Mouse (Mus musculus): ENCODE data around the gene Plin4. TPM values are rescaled to one million over a fixed set of nuclear protein-coding genes. Genes with fewer than 3 reads are reported as not detected.
"Not testable (repeated sequence)": the region's sequence is repeated elsewhere in the genome, so short reads cannot be mapped to it uniquely, and the experiment has no call there.

The Plin4 gene
- total and polyA plus RNA-seq, 3 experiments = 0.05 TPM; not detected in 2

- Histone ChIP-seq H3K4me1 (ENCODE audit: insufficient read depth, low read depth, low read length) (peaks cover 3% of the 10 kb centered on the region; the same call in 1 of the 2 replicates), H3K9me3 (replicated peaks) (no peaks in the 10 kb centered on the region), H3K27me3 (ENCODE audit: insufficient read depth, low read length) (no peaks in the 10 kb centered on the region), H3K36me3 (replicated peaks) (peaks cover 63% of the 10 kb centered on the region), H3K4me3 (ENCODE audit: low read depth, low read length) (no peak overlapping the region)
- no peak for ATAC-seq (ENCODE audit: extremely low read depth, insufficient number of reproducible peaks, low FRiP score, poor library complexity, severe bottlenecking)
- TF ChIP-seq GATA1 (IDR thresholded peaks at IDR 0.05; ENCODE audit: borderline replicate concordance, low read length) (no peak), POLR2AphosphoS5 (IDR thresholded peaks at IDR 0.05; ENCODE audit: insufficient replicate concordance, low read depth, low read length) (no peak), GATA2 (IDR thresholded peaks at IDR 0.05; ENCODE audit: borderline replicate concordance, low read depth, low read length) (no peak), TAL1 (conservative IDR thresholded peaks at IDR 0.05; ENCODE audit: low read depth, low read length) (no peak), CTCF (IDR thresholded peaks at IDR 0.05; ENCODE audit: low read depth, low read length) (no peak)
- DNase-seq (ENCODE audit: low spot score) = no peak
Measured at GRCm38 (mm10) chr17:56106981-56107380, 2.6 kb downstream of the Plin4 start.

GRCm38 (mm10) chr17:56106436-56106835 lies 3.2 kb downstream of the Plin4 start:
- not testable (repeated sequence) for H3K9me3 ChIP-seq (replicated peaks); H3K27me3 ChIP-seq (ENCODE audit: insufficient read depth, low read length); H3K4me3 ChIP-seq (ENCODE audit: low read depth, low read length); DNase-seq (ENCODE audit: low spot score); ATAC-seq (ENCODE audit: extremely low read depth, insufficient number of reproducible peaks, low FRiP score, poor library complexity, severe bottlenecking); H3K4me1 ChIP-seq (ENCODE audit: insufficient read depth, low read depth, low read length)
- H3K36me3 ChIP-seq (replicated peaks) = peaks cover 65% of the 10 kb centered on the region

GRCm38 (mm10) chr17:56104821-56105220 lies 4.8 kb downstream of the Plin4 start:
- ATAC-seq (ENCODE audit: extremely low read depth, insufficient number of reproducible peaks, low FRiP score, poor library complexity, severe bottlenecking); H3K4me1 ChIP-seq (ENCODE audit: insufficient read depth, low read depth, low read length); H3K27me3 ChIP-seq (ENCODE audit: insufficient read depth, low read length); DNase-seq (ENCODE audit: low spot score); H3K4me3 ChIP-seq (ENCODE audit: low read depth, low read length); H3K9me3 ChIP-seq (replicated peaks): not testable (repeated sequence)
- peaks cover 74% of the 10 kb centered on the region for H3K36me3 ChIP-seq (replicated peaks)

GRCm38 (mm10) chr17:56103465-56104285 lies 5.9 kb downstream of the Plin4 start:
- Histone ChIP-seq H3K4me1 (ENCODE audit: insufficient read depth, low read depth, low read length) (peaks cover 2% of the 10 kb centered on the region; the same call in 1 of the 2 replicates), H3K4me3 (ENCODE audit: low read depth, low read length) (no peak overlapping the region), H3K36me3 (replicated peaks) (peaks cover 74% of the 10 kb centered on the region), H3K27me3 (ENCODE audit: insufficient read depth, low read length) (no peaks in the 10 kb centered on the region), H3K9me3 (replicated peaks) (no peaks in the 10 kb centered on the region)
- ATAC-seq (ENCODE audit: extremely low read depth, insufficient number of reproducible peaks, low FRiP score, poor library complexity, severe bottlenecking) (no peak), DNase-seq (ENCODE audit: low spot score) (no peak)
- TF ChIP-seq GATA2 (IDR thresholded peaks at IDR 0.05; ENCODE audit: borderline replicate concordance, low read depth, low read length) = no peak
- no peak for TF ChIP-seq CTCF (IDR thresholded peaks at IDR 0.05; ENCODE audit: low read depth, low read length)
- TF ChIP-seq TAL1 (conservative IDR thresholded peaks at IDR 0.05; ENCODE audit: low read depth, low read length) = no peak
- no peak for TF ChIP-seq GATA1 (IDR thresholded peaks at IDR 0.05; ENCODE audit: borderline replicate concordance, low read length)

- no peaks in the 10 kb centered on the region for H3K27me3 ChIP-seq (ENCODE audit: insufficient read depth, low read length)
- no peaks in the 10 kb centered on the region for H3K9me3 ChIP-seq (replicated peaks)
- no peak for TF ChIP-seq POLR2AphosphoS5 (IDR thresholded peaks at IDR 0.05; ENCODE audit: insufficient replicate concordance, low read depth, low read length)
- TF ChIP-seq GATA2 (IDR thresholded peaks at IDR 0.05; ENCODE audit: borderline replicate concordance, low read depth, low read length) = no peak
- TF ChIP-seq CTCF (IDR thresholded peaks at IDR 0.05; ENCODE audit: low read depth, low read length) = no peak
- TF ChIP-seq GATA1 (IDR thresholded peaks at IDR 0.05; ENCODE audit: borderline replicate concordance, low read length) = no peak
- TF ChIP-seq TAL1 (conservative IDR thresholded peaks at IDR 0.05; ENCODE audit: low read depth, low read length) = no peak
- peaks cover 74% of the 10 kb centered on the region for H3K36me3 ChIP-seq (replicated peaks)
- DNase-seq (ENCODE audit: low spot score) (no peak), ATAC-seq (ENCODE audit: extremely low read depth, insufficient number of reproducible peaks, low FRiP score, poor library complexity, severe bottlenecking) (no peak)
- H3K4me3 ChIP-seq (ENCODE audit: low read depth, low read length) = no peak overlapping the region
- no peaks in the 10 kb centered on the region for H3K4me1 ChIP-seq (ENCODE audit: insufficient read depth, low read depth, low read length)
Measured at GRCm38 (mm10) chr17:56102927-56103326, 6.7 kb downstream of the Plin4 start.

GRCm38 (mm10) chr17:56102158-56102557 lies 7.4 kb downstream of the Plin4 start:
- TF ChIP-seq GATA1 (IDR thresholded peaks at IDR 0.05; ENCODE audit: borderline replicate concordance, low read length) (no peak), CTCF (IDR thresholded peaks at IDR 0.05; ENCODE audit: low read depth, low read length) (no peak), GATA2 (IDR thresholded peaks at IDR 0.05; ENCODE audit: borderline replicate concordance, low read depth, low read length) (no peak), TAL1 (conservative IDR thresholded peaks at IDR 0.05; ENCODE audit: low read depth, low read length) (no peak), POLR2AphosphoS5 (IDR thresholded peaks at IDR 0.05; ENCODE audit: insufficient replicate concordance, low read depth, low read length) (no peak)
- DNase-seq (ENCODE audit: low spot score) (no peak), ATAC-seq (ENCODE audit: extremely low read depth, insufficient number of reproducible peaks, low FRiP score, poor library complexity, severe bottlenecking) (no peak)
- no peaks in the 10 kb centered on the region for H3K9me3 ChIP-seq (replicated peaks)
- H3K4me1 ChIP-seq (ENCODE audit: insufficient read depth, low read depth, low read length) = no peaks in the 10 kb centered on the region
- H3K36me3 ChIP-seq (replicated peaks) = peaks cover 74% of the 10 kb centered on the region
- H3K4me3 ChIP-seq (ENCODE audit: low read depth, low read length) = no peak overlapping the region
- H3K27me3 ChIP-seq (ENCODE audit: insufficient read depth, low read length) = no peaks in the 10 kb centered on the region

- no peak for DNase-seq (ENCODE audit: low spot score)
- H3K27me3 ChIP-seq (ENCODE audit: insufficient read depth, low read length) = no peaks in the 10 kb centered on the region
- H3K36me3 ChIP-seq (replicated peaks) = peaks cover 83% of the 10 kb centered on the region
Measured at GRCm38 (mm10) chr17:56100811-56101210, 8.8 kb downstream of the Plin4 start.

More at GRCm38 (mm10) chr17:56100811-56101210, 8.8 kb downstream of the Plin4 start:
- Histone ChIP-seq H3K9me3 (replicated peaks) (no peaks in the 10 kb centered on the region), H3K4me1 (ENCODE audit: insufficient read depth, low read depth, low read length) (no peaks in the 10 kb centered on the region), H3K4me3 (ENCODE audit: low read depth, low read length) (no peak overlapping the region)
- no peak for ATAC-seq (ENCODE audit: extremely low read depth, insufficient number of reproducible peaks, low FRiP score, poor library complexity, severe bottlenecking)
- TF ChIP-seq POLR2AphosphoS5 (IDR thresholded peaks at IDR 0.05; ENCODE audit: insufficient replicate concordance, low read depth, low read length) (no peak), GATA2 (IDR thresholded peaks at IDR 0.05; ENCODE audit: borderline replicate concordance, low read depth, low read length) (no peak)
